Mouse (Mus musculus) liver, embryonic 14.5 days (tissue): Measurements from ENCODE around the gene Lmntd1.

Source experiments
- CTCF ChIP-seq: IDR thresholded peaks from 2 replicates; pipeline ENCODE4 v1.5.1; 2016; ENCODE audit warnings: antibody characterized with exemption, low read depth, control low read depth
- EP300 ChIP-seq: IDR thresholded peaks from 2 replicates; pipeline ENCODE4 v1.6.1; 2016; ENCODE audit warnings: antibody characterized with exemption, low read depth

DNA sequence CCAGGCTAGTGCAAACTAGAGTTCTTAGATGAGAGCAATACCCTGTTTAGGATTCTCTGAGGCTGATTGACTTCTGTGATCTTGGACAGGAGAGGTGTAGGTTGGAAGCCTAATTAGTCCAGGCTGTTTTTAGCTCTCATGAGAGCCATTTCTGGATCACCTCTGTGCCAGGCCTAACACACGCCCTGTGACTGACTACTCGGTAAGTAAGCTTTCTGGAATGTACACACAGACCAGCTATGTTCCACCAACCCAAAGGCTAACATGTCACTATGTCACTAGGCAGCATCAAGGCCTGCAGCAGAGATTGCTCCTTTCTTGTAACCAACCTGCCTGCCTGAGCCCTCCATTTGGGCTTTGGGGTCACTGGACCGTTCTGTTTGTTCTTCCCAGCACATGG is 243.8 kb downstream of the Lmntd1 start:
- TF ChIP-seq CTCF (no peak), EP300 (no peak)
